Comparison of ENCODE assay signal across 8 mouse cellular contexts in genomic region chr1:170214757-170215522, GRCm38 (mm10). TPM values are rescaled to one million over a fixed set of nuclear protein-coding genes. Genes with fewer than 3 reads are reported as not detected.
DNase-seq lines count a peak whose midpoint lies in the region; ATAC-seq lines count a peak whose summit lies in the region.

Uhmk1 (minus strand) TSS chr1:170215397.

- DNase-seq in ZHBTc4 (ENCODE audit: low read depth, low spot score) = peak; percentile 90
- DNase-seq in gastrocnemius, adult 8-10 months (ENCODE audit: low spot score in 2 of 2) = peak; percentile 78 to 81
- peak; percentile 92 for DNase-seq in induced T-regulatory cell, adult 2 months (ENCODE audit: low read depth)
- peak; percentile 69 to 89 for DNase-seq in left cerebral cortex, adult 9 months (ENCODE audit: low spot score in 2 of 2)
- peak; percentile 84 for DNase-seq in right cerebral cortex, postnatal 14 days
- DNase-seq in urinary bladder, postnatal 36 days (ENCODE audit: low spot score in 2 of 2) = peak; percentile 80 to 91

- ATAC-seq in common myeloid progenitor, adult 5-6 weeks (replicated peaks; ENCODE audit: low read depth, poor library complexity, severe bottlenecking) = peak; percentile 91
- ATAC-seq in megakaryocyte progenitor cell, adult 5-6 weeks (replicated peaks; ENCODE audit: poor library complexity) = peak; percentile 95

RNA-seq across cellular contexts. Expression of gene Uhmk1, which starts in this region (rescaled TPM):
- total RNA-seq in common myeloid progenitor, adult 5-6 weeks (2017) = 60.8 and 71.6 TPM in 2 replicates
- 10 to 100 TPM; 11.8 to 19.2 (median 13.3) TPM for total RNA-seq in gastrocnemius, adult 8-10 months (2022)
- 41.6 and 45.7 TPM in 2 replicates for total RNA-seq in megakaryocyte progenitor cell, adult 5-6 weeks (2015)
- 40.8 and 50.4 TPM in 2 replicates for total RNA-seq in megakaryocyte progenitor cell, adult 5-6 weeks (2017)

Comparison
In these comparisons a context has a peak if more than half of its experiments do, and no peak if none do; other contexts are left out.
1. Peak in every context shown above with its lines: DNase-seq and ATAC-seq.